Mouse (Mus musculus) forebrain, embryonic 12.5 days (tissue): ENCODE measurements around the gene Abhd14a. TPM values are rescaled to one million over a fixed set of nuclear protein-coding genes. Genes with fewer than 3 reads are reported as not detected.
A peak's percentile ranks its signal among the peaks of the same experiment; 100 is the strongest.

Source experiments
- ATAC-seq: fragments of 200-750 bp; cut with Nextera tagmentation; 2 replicates; pipeline ENCODE4 v1.8.0; 2017; ENCODE audit warnings: moderate TSS enrichment; ENCODE audit not compliant: low FRiP score
- H3K27ac ChIP-seq: fragments of 300-500 bp; sonication (generic); 2 replicates; pipeline ENCODE4 v1.5.1; 2016; ENCODE audit warnings: mild to moderate bottlenecking
- H3K27me3 ChIP-seq: fragments of 300-500 bp; sonication (generic); 2 replicates; pipeline ENCODE4 v1.6.1; 2016; ENCODE audit warnings: mild to moderate bottlenecking
- H3K36me3 ChIP-seq: fragments of 300-500 bp; sonication (generic); replicated peaks from 2 replicates; pipeline ENCODE4 v1.6.1; 2016; ENCODE audit warnings: mild to moderate bottlenecking
- H3K4me1 ChIP-seq: fragments of 300-500 bp; sonication (generic); 2 replicates; pipeline ENCODE4 v1.6.1; 2016
- H3K4me2 ChIP-seq: fragments of 300-500 bp; sonication (generic); 2 replicates; pipeline ENCODE4 v1.6.1; 2016; ENCODE audit warnings: mild to moderate bottlenecking, moderate library complexity
- H3K4me3 ChIP-seq: fragments of 300-500 bp; sonication (generic); replicated peaks from 2 replicates; pipeline ENCODE4 v1.5.1; 2016; ENCODE audit warnings: mild to moderate bottlenecking
- H3K9ac ChIP-seq: fragments of 300-500 bp; sonication (generic); 2 replicates; pipeline ENCODE4 v1.6.1; 2016; ENCODE audit warnings: mild to moderate bottlenecking
- H3K9me3 ChIP-seq: fragments of 300-500 bp; sonication (generic); 2 replicates; pipeline ENCODE4 v1.6.1; 2016
- WGBS: fragments of 180-500 bp; shearing (Covaris S2); methylation state at CpG from one replicate; pipeline ENCODE4 v1.1.7; 2016; 5-methylcytosine and 5-hydroxymethylcytosine counted together
- polyA plus RNA-seq: library from polyadenylated mRNA; unstranded; fragments of >200 nt; fragmentation: Nextera tagmentation; extraction: Ambion mirVana; gene quantifications from 2 replicates; pipeline ENCODE4 v1.2.1, GENCODE M21; 2016

The Abhd14a gene
- polyA plus RNA-seq, 1 experiment from 2014 or later, result 39.0 TPM

- H3K9me3 ChIP-seq, result no peaks in the 10 kb centered on the region
- H3K9ac ChIP-seq, result no peak overlapping the region
- no peak overlapping the region for H3K4me2 ChIP-seq
- H3K36me3 ChIP-seq, result peaks cover 25% of the 10 kb centered on the region
- H3K27me3 ChIP-seq, result peaks cover 19% of the 10 kb centered on the region
- peaks cover 34% of the 10 kb centered on the region for H3K4me1 ChIP-seq
- no peak overlapping the region for H3K4me3 ChIP-seq
- no peak overlapping the region for H3K27ac ChIP-seq
- ATAC-seq, result no peak
- 89% methylated on average over 7 of the region's 7 CpGs for WGBS
These were observed 20.3 kb upstream of the Abhd14a start for GRCm38 (mm10) chr9:106467746-106468145.

GRCm38 (mm10) chr9:106466721-106467120 lies 19.2 kb upstream of the Abhd14a start:
- H3K4me1 ChIP-seq, result peaks cover 26% of the 10 kb centered on the region
- WGBS, result 94% methylated on average over 6 of the region's 6 CpGs
- no peak overlapping the region for H3K27ac ChIP-seq
- peaks cover 20% of the 10 kb centered on the region for H3K27me3 ChIP-seq
- no peak overlapping the region for H3K9ac ChIP-seq
- H3K9me3 ChIP-seq, result no peaks in the 10 kb centered on the region
- peaks cover 35% of the 10 kb centered on the region for H3K36me3 ChIP-seq
- H3K4me2 ChIP-seq, result no peak overlapping the region
- H3K4me3 ChIP-seq, result no peak overlapping the region
- no peak for ATAC-seq

- H3K27ac ChIP-seq, result peak within 1 kb of the TSS; percentile 67
- 32% methylated on average over 26 of the region's 26 CpGs for WGBS
- no peaks in the 10 kb centered on the region for H3K9me3 ChIP-seq
- peaks cover 45% of the 10 kb centered on the region for H3K36me3 ChIP-seq
- ATAC-seq, result peak; percentile 16
- peak within 1 kb of the TSS; percentile 84 for H3K4me2 ChIP-seq
- peaks cover 19% of the 10 kb centered on the region for H3K27me3 ChIP-seq
- H3K4me3 ChIP-seq, result peak within 1 kb of the TSS; percentile 46
- peak within 1 kb of the TSS; percentile 66 for H3K9ac ChIP-seq
- peaks cover 25% of the 10 kb centered on the region for H3K4me1 ChIP-seq
These were observed 18.2 kb upstream of the Abhd14a start, which contains the start of gene Gpr62 for GRCm38 (mm10) chr9:106465571-106466200. Gene Gpr62, minus strand, starts transcription at chr9:106465938.

GRCm38 (mm10) chr9:106464751-106465541 lies 17.5 kb upstream of the Abhd14a start:
- WGBS, result 1% methylated on average over 93 of the region's 99 CpGs
- H3K9ac ChIP-seq, result peak overlapping the region; percentile 66
- peak overlapping the region; percentile 67 for H3K27ac ChIP-seq
- peak; percentile 76 for ATAC-seq
- peak overlapping the region; percentile 46 for H3K4me3 ChIP-seq
- H3K4me1 ChIP-seq, result peaks cover 33% of the 10 kb centered on the region
- H3K36me3 ChIP-seq, result peaks cover 53% of the 10 kb centered on the region
- no peaks in the 10 kb centered on the region for H3K9me3 ChIP-seq
- H3K4me2 ChIP-seq, result peak overlapping the region; percentile 84
- peaks cover 19% of the 10 kb centered on the region for H3K27me3 ChIP-seq

GRCm38 (mm10) chr9:106463122-106464063 lies 15.9 kb upstream of the Abhd14a start:
- Histone ChIP-seq H3K9me3 (no peaks in the 10 kb centered on the region), H3K9ac (no peak overlapping the region), H3K4me3 (no peak overlapping the region), H3K36me3 (peaks cover 63% of the 10 kb centered on the region), H3K27ac (no peak overlapping the region), H3K27me3 (peaks cover 19% of the 10 kb centered on the region), H3K4me2 (no peak overlapping the region), H3K4me1 (peaks cover 47% of the 10 kb centered on the region)
- ATAC-seq, result no peak
- WGBS, result 80% methylated on average over 21 of the region's 21 CpGs

GRCm38 (mm10) chr9:106462430-106462800 lies 14.9 kb upstream of the Abhd14a start:
- WGBS, result 90% methylated on average over 12 of the region's 12 CpGs
- Histone ChIP-seq H3K4me1 (peaks cover 57% of the 10 kb centered on the region), H3K9ac (no peak overlapping the region), H3K4me3 (no peak overlapping the region), H3K4me2 (no peak overlapping the region), H3K27ac (no peak overlapping the region), H3K27me3 (peaks cover 19% of the 10 kb centered on the region), H3K9me3 (no peaks in the 10 kb centered on the region), H3K36me3 (peaks cover 72% of the 10 kb centered on the region)
- no peak for ATAC-seq

GRCm38 (mm10) chr9:106461641-106462429 lies 14.4 kb upstream of the Abhd14a start:
- H3K27me3 ChIP-seq, result peaks cover 19% of the 10 kb centered on the region
- peaks cover 78% of the 10 kb centered on the region for H3K36me3 ChIP-seq
- no peaks in the 10 kb centered on the region for H3K9me3 ChIP-seq
- H3K4me3 ChIP-seq, result no peak overlapping the region
- WGBS, result 80% methylated on average over 16 of the region's 16 CpGs
- peaks cover 62% of the 10 kb centered on the region for H3K4me1 ChIP-seq
- H3K27ac ChIP-seq, result no peak overlapping the region
- H3K4me2 ChIP-seq, result no peak overlapping the region
- no peak for ATAC-seq
- H3K9ac ChIP-seq, result no peak overlapping the region

GRCm38 (mm10) chr9:106461026-106461415 lies 13.5 kb upstream of the Abhd14a start:
- WGBS, result 92% methylated on average over 9 of the region's 9 CpGs
- Histone ChIP-seq H3K27ac (no peak overlapping the region), H3K4me1 (peaks cover 70% of the 10 kb centered on the region), H3K4me3 (no peak overlapping the region), H3K9ac (no peak overlapping the region), H3K4me2 (no peak overlapping the region), H3K9me3 (no peaks in the 10 kb centered on the region), H3K27me3 (peaks cover 19% of the 10 kb centered on the region), H3K36me3 (peaks cover 78% of the 10 kb centered on the region)
- no peak for ATAC-seq

- H3K27ac ChIP-seq, result no peak overlapping the region
- peaks cover 71% of the 10 kb centered on the region for H3K4me1 ChIP-seq
- H3K9ac ChIP-seq, result no peak overlapping the region
- no peak for ATAC-seq
- H3K27me3 ChIP-seq, result peaks cover 14% of the 10 kb centered on the region
- H3K9me3 ChIP-seq, result no peaks in the 10 kb centered on the region
- peaks cover 73% of the 10 kb centered on the region for H3K36me3 ChIP-seq
- no peak overlapping the region for H3K4me2 ChIP-seq
- WGBS, result 81% methylated on average over 18 of the region's 18 CpGs
- H3K4me3 ChIP-seq, result no peak overlapping the region
These were observed 13.0 kb upstream of the Abhd14a start for GRCm38 (mm10) chr9:106460401-106461025.

GRCm38 (mm10) chr9:106459946-106460345 lies 12.5 kb upstream of the Abhd14a start:
- peaks cover 71% of the 10 kb centered on the region for H3K36me3 ChIP-seq
- no peak for ATAC-seq
- whole genome bisulfite sequencing, result 86% methylated on average over 15 of the region's 15 CpGs
- no peak overlapping the region for H3K9ac ChIP-seq
- H3K27ac ChIP-seq, result no peak overlapping the region
- H3K27me3 ChIP-seq, result peaks cover 14% of the 10 kb centered on the region
- H3K9me3 ChIP-seq, result no peaks in the 10 kb centered on the region
- peaks cover 71% of the 10 kb centered on the region for H3K4me1 ChIP-seq
- no peak overlapping the region for H3K4me3 ChIP-seq
- no peak overlapping the region for H3K4me2 ChIP-seq

GRCm38 (mm10) chr9:106457920-106458319 lies 10.4 kb upstream of the Abhd14a start:
- H3K4me1 ChIP-seq, result peaks cover 64% of the 10 kb centered on the region
- no peak for ATAC-seq
- peaks cover 5% of the 10 kb centered on the region; the same call in 1 of the 2 replicates for H3K27me3 ChIP-seq
- H3K9ac ChIP-seq, result peak overlapping the region; percentile 92
- WGBS, result 63% methylated on average over 5 of the region's 5 CpGs
- H3K36me3 ChIP-seq, result peaks cover 54% of the 10 kb centered on the region
- H3K9me3 ChIP-seq, result no peaks in the 10 kb centered on the region
- peak overlapping the region; percentile 11; the same call in 1 of the 2 replicates for H3K4me3 ChIP-seq
- peak overlapping the region; percentile 96 for H3K4me2 ChIP-seq
- H3K27ac ChIP-seq, result peak overlapping the region; percentile 97
